Mouse (Mus musculus) kidney, embryonic 16.5 days (tissue): ENCODE measurements around the gene Sipa1l3. TPM values are rescaled to one million over a fixed set of nuclear protein-coding genes. Genes with fewer than 3 reads are reported as not detected.

Experiments used
- ATAC-seq: fragments of 200-750 bp; cut with Nextera tagmentation; 2 replicates; pipeline ENCODE4 v1.8.0; 2017; ENCODE audit warnings: moderate TSS enrichment; ENCODE audit not compliant: low FRiP score, low TSS enrichment
- H3K27ac ChIP-seq: fragments of 300-500 bp; sonication (generic); 2 replicates; pipeline ENCODE4 v1.5.1; 2014; ENCODE audit warnings: low read length
- H3K27me3 ChIP-seq: fragments of 300-500 bp; sonication (generic); 2 replicates; pipeline ENCODE4 v1.6.1; 2014; ENCODE audit warnings: low read length, control low read depth, mixed read lengths; ENCODE audit not compliant: insufficient read depth
- H3K36me3 ChIP-seq: fragments of 300-500 bp; sonication (generic); 2 replicates; pipeline ENCODE4 v1.6.1; 2014; ENCODE audit warnings: low read length, control low read depth, mixed read lengths; ENCODE audit not compliant: insufficient read depth
- H3K4me1 ChIP-seq: fragments of 300-500 bp; sonication (generic); 2 replicates; pipeline ENCODE4 v1.6.1; 2014; ENCODE audit warnings: low read length, control low read depth, mixed read lengths; ENCODE audit not compliant: insufficient read depth
- H3K4me2 ChIP-seq: fragments of 300-500 bp; sonication (generic); replicated peaks from 2 replicates; pipeline ENCODE4 v1.6.1; 2014; ENCODE audit warnings: low read depth, low read length
- H3K4me3 ChIP-seq: fragments of 300-500 bp; sonication (generic); 2 replicates; pipeline ENCODE4 v1.5.1; 2014; ENCODE audit warnings: mild to moderate bottlenecking, low read length
- H3K9ac ChIP-seq: fragments of 300-500 bp; sonication (generic); replicated peaks from 2 replicates; pipeline ENCODE4 v1.6.1; 2014; ENCODE audit warnings: low read length
- H3K9me3 ChIP-seq: fragments of 300-500 bp; sonication (generic); 2 replicates; pipeline ENCODE4 v1.6.1; 2016; ENCODE audit warnings: low read length, control low read depth
- WGBS: fragments of 180-500 bp; shearing (Covaris S2); extraction: QIAGEN DNeasy Blood & Tissue Kit; methylation state at CpG from one replicate; pipeline ENCODE4 v1.1.7; 2014; 5-methylcytosine and 5-hydroxymethylcytosine counted together
- polyA plus RNA-seq: library from polyadenylated mRNA; unstranded; fragments of >200 nt; fragmentation: Nextera tagmentation; extraction: Ambion mirVana; gene quantifications from 2 replicates; pipeline ENCODE4 v1.2.1, GENCODE M21; 2015

Gene Sipa1l3
- polyA plus RNA-seq, 1 experiment from 2014 or later, result 15.8 TPM

- Histone ChIP-seq H3K27ac (no peak overlapping the region), H3K9ac (peak overlapping the region; percentile 77), H3K4me2 (peak overlapping the region; percentile 92), H3K36me3 (no peaks in the 10 kb centered on the region), H3K4me1 (peaks cover 20% of the 10 kb centered on the region; the same call in 1 of the 2 replicates), H3K27me3 (peaks cover 24% of the 10 kb centered on the region), H3K4me3 (peak overlapping the region; percentile 70), H3K9me3 (no peaks in the 10 kb centered on the region)
- no peak for ATAC-seq
- 9% methylated on average over 13 of the region's 13 CpGs for WGBS
Measured at GRCm38 (mm10) chr7:29280801-29281200, 237.6 kb downstream of the Sipa1l3 start.

GRCm38 (mm10) chr7:29279924-29280323 lies 238.5 kb downstream of the Sipa1l3 start:
- H3K36me3 ChIP-seq, result no peaks in the 10 kb centered on the region
- no peaks in the 10 kb centered on the region for H3K9me3 ChIP-seq
- 78% methylated on average over 8 of the region's 8 CpGs for WGBS
- H3K4me2 ChIP-seq, result peak overlapping the region; percentile 92
- H3K27ac ChIP-seq, result no peak overlapping the region
- H3K9ac ChIP-seq, result peak overlapping the region; percentile 77; the same call in 1 of the 2 replicates
- peaks cover 24% of the 10 kb centered on the region for H3K27me3 ChIP-seq
- peaks cover 20% of the 10 kb centered on the region; the same call in 1 of the 2 replicates for H3K4me1 ChIP-seq
- no peak for ATAC-seq
- peak overlapping the region; percentile 70 for H3K4me3 ChIP-seq

- Histone ChIP-seq H3K27ac (no peak overlapping the region), H3K4me2 (no peak overlapping the region)
Measured at GRCm38 (mm10) chr7:29279261-29279660, 239.2 kb downstream of the Sipa1l3 start.

GRCm38 (mm10) chr7:29277510-29277909 lies 240.9 kb downstream of the Sipa1l3 start:
- Histone ChIP-seq H3K9me3 (no peaks in the 10 kb centered on the region), H3K27me3 (peaks cover 24% of the 10 kb centered on the region; the same call in 1 of the 2 replicates), H3K4me3 (no peak overlapping the region), H3K36me3 (no peaks in the 10 kb centered on the region), H3K27ac (no peak overlapping the region), H3K4me2 (no peak overlapping the region), H3K9ac (no peak overlapping the region), H3K4me1 (peaks cover 24% of the 10 kb centered on the region)
- ATAC-seq, result no peak
- WGBS, result 75% methylated on average over 4 of the region's 4 CpGs

More at GRCm38 (mm10) chr7:29279261-29279660, 239.2 kb downstream of the Sipa1l3 start:
- no peaks in the 10 kb centered on the region for H3K9me3 ChIP-seq
- no peaks in the 10 kb centered on the region for H3K36me3 ChIP-seq
- ATAC-seq, result no peak
- no peak overlapping the region for H3K4me3 ChIP-seq
- H3K27me3 ChIP-seq, result peaks cover 24% of the 10 kb centered on the region; the same call in 1 of the 2 replicates
- H3K4me1 ChIP-seq, result peaks cover 20% of the 10 kb centered on the region; the same call in 1 of the 2 replicates
- no peak overlapping the region for H3K9ac ChIP-seq

DNA sequence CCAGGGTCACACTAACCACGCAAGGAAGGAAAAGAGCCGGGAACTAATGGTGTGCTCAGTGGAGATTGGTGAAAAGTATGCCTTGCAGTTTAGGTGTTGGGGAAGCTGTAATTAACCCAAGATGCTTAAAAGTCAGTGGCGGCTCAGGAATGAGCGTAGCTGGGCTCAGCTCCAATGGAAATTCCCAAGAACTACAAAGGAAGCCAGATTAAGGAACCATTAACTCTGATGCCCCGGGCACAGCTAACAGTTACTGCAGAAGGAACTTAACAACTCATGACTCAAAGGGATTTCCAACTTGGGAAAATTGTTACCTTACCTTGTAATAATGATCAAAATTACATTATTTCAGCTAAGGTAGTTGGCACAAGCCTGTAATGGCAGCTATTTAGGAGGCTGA lies 241.7 kb downstream of the Sipa1l3 start:
- ATAC-seq, result no peak

GRCm38 (mm10) chr7:29271687-29272465 lies 246.6 kb downstream of the Sipa1l3 start:
- H3K4me3 ChIP-seq, result no peak overlapping the region
- no peak overlapping the region for H3K9ac ChIP-seq
- peaks cover 33% of the 10 kb centered on the region for H3K4me1 ChIP-seq
- H3K27me3 ChIP-seq, result no peaks in the 10 kb centered on the region
- WGBS, result 47% methylated on average over 8 of the region's 8 CpGs
- no peaks in the 10 kb centered on the region for H3K36me3 ChIP-seq
- ATAC-seq, result no peak
- H3K9me3 ChIP-seq, result no peaks in the 10 kb centered on the region
- peak overlapping the region; percentile 56 for H3K27ac ChIP-seq
- no peak overlapping the region for H3K4me2 ChIP-seq

More for the DNA sequence above, 241.7 kb downstream of the Sipa1l3 start:
- Histone ChIP-seq H3K36me3 (no peaks in the 10 kb centered on the region), H3K4me1 (peaks cover 21% of the 10 kb centered on the region), H3K9me3 (no peaks in the 10 kb centered on the region), H3K9ac (no peak overlapping the region), H3K27me3 (peaks cover 17% of the 10 kb centered on the region; the same call in 1 of the 2 replicates), H3K4me2 (no peak overlapping the region), H3K27ac (peak overlapping the region; percentile 49; the same call in 1 of the 2 replicates), H3K4me3 (no peak overlapping the region)
- 46% methylated on average over 5 of the region's 5 CpGs for WGBS

DNA sequence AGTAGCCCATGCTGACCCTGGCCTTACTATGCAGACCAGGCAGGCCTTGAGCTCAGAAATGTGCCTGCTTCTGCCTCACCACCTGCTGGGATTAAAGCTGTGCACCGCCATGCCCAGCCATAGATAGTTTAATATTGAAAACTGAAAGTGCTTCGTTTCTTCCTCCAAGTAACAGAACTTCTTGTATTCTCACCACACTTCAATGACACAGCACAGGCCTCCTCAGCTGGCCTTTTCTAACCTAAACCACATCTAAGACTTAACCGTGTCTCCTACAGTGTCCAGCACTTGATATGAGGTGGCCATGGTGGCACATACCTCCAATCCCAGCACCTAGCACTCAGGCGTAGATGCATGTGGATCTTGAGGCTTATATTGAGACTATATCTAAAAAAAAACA lies 248.0 kb downstream of the Sipa1l3 start:
- WGBS, result 83% methylated on average over 4 of the region's 4 CpGs
- Histone ChIP-seq H3K27me3 (no peaks in the 10 kb centered on the region), H3K9ac (no peak overlapping the region), H3K9me3 (no peaks in the 10 kb centered on the region), H3K4me1 (peaks cover 34% of the 10 kb centered on the region), H3K27ac (no peak overlapping the region), H3K36me3 (no peaks in the 10 kb centered on the region), H3K4me2 (no peak overlapping the region), H3K4me3 (no peak overlapping the region)
- no peak for ATAC-seq

Other genes starting within 250 kb of the Sipa1l3 start
- 270 and 295 TPM in 2 replicates for gene Spint2, start 236.7 kb downstream of the Sipa1l3 start, polyA plus RNA-seq
- gene Ppp1r14a, start 229.3 kb downstream of the Sipa1l3 start, polyA plus RNA-seq, result 19.6 and 25.1 TPM in 2 replicates
- gene Dpf1, start 214.7 kb downstream of the Sipa1l3 start, polyA plus RNA-seq, result 3.0 and 3.5 TPM in 2 replicates
- gene Catsperg2, start 208.4 kb upstream of the Sipa1l3 start, polyA plus RNA-seq, result not detected in 2 replicates
- 15.3 and 17.4 TPM in 2 replicates for gene Zfp84, start 249.9 kb upstream of the Sipa1l3 start, polyA plus RNA-seq